Mouse (Mus musculus): Measurements from ENCODE around the gene Retreg1.

DNA sequence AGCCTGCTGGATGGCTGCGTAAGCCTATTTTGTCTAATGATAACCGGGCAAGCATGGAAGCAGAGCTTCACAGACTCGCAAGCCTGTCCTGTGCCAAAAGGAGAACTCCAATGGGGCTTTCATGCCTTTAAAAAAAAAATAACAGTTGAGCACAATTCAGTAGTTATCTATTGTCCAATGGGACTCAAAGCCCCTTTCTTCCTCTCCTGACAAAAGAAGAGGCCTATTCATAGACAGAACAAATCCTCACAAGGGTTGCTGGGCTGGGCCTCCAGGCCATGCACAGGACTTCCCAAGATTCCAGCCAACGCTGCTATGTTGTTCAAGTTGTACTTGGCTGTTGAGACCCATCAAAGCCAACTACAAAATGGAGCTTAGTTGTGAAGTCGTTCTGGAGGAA lies 56.0 kb downstream of the Retreg1 start:
- no peak for TF ChIP-seq POLR2A (IDR thresholded peaks at IDR 0.05; ENCODE audit: insufficient read depth, low read depth, low read length)
- no peak for TF ChIP-seq CTCF (IDR thresholded peaks at IDR 0.05; ENCODE audit: insufficient read depth, low read depth, low read length)

Data from olfactory bulb, adult 2 months (tissue).